Mouse (Mus musculus) midbrain, embryonic 11.5 days (tissue): ENCODE measurements at regions not wholly inside any gene's neighbourhood (a gene's known extent, or its start where the extent isn't known, plus 50 kb on each side); places are given as distances from the start of the nearest gene placed in this dataset.

Experiments used
- ATAC-seq: fragments of 200-750 bp; cut with Nextera tagmentation; 2 replicates; pipeline ENCODE4 v1.8.0; 2017; ENCODE audit warnings: moderate TSS enrichment, moderate library complexity; ENCODE audit not compliant: low FRiP score
- DNase-seq: peaks from one replicate; pipeline ENCODE4 v3.0.0; 2015; ENCODE audit warnings: low spot score; ENCODE audit errors: missing footprints
- H3K27ac ChIP-seq: fragments of 300-500 bp; sonication (generic); 2 replicates; pipeline ENCODE4 v1.5.1; 2014; ENCODE audit warnings: low read depth, low read length
- H3K27me3 ChIP-seq: fragments of 300-500 bp; sonication (generic); 2 replicates; pipeline ENCODE4 v1.6.1; 2014; ENCODE audit warnings: mild to moderate bottlenecking, low read length, moderate library complexity, mixed read lengths; ENCODE audit not compliant: control insufficient read depth, insufficient read depth
- H3K36me3 ChIP-seq: fragments of 300-500 bp; sonication (generic); 2 replicates; pipeline ENCODE4 v1.6.1; 2014; ENCODE audit warnings: mild to moderate bottlenecking, low read length, moderate library complexity, mixed read lengths; ENCODE audit not compliant: control insufficient read depth, insufficient read depth
- H3K4me1 ChIP-seq: fragments of 300-500 bp; sonication (generic); 2 replicates; pipeline ENCODE4 v1.6.1; 2014; ENCODE audit warnings: low read length; ENCODE audit not compliant: control insufficient read depth, insufficient read depth
- H3K4me2 ChIP-seq: fragments of 300-500 bp; sonication (generic); 2 replicates; pipeline ENCODE4 v1.6.1; 2014; ENCODE audit warnings: mild to moderate bottlenecking, moderate library complexity
- H3K4me3 ChIP-seq: fragments of 300-500 bp; sonication (generic); 2 replicates; pipeline ENCODE4 v1.5.1; 2014; ENCODE audit warnings: low read depth, low read length
- H3K9ac ChIP-seq: fragments of 300-500 bp; sonication (generic); 2 replicates; pipeline ENCODE4 v1.6.1; 2014; ENCODE audit warnings: low read length
- H3K9me3 ChIP-seq: fragments of 300-500 bp; sonication (generic); 2 replicates; pipeline ENCODE4 v1.6.1; 2016; ENCODE audit warnings: low read length; ENCODE audit not compliant: control insufficient read depth
- WGBS: fragments of 180-500 bp; shearing (Covaris S2); extraction: QIAGEN DNeasy Blood & Tissue Kit; methylation state at CpG from one replicate; pipeline ENCODE4 v1.1.7; 2014; 5-methylcytosine and 5-hydroxymethylcytosine counted together

DNA sequence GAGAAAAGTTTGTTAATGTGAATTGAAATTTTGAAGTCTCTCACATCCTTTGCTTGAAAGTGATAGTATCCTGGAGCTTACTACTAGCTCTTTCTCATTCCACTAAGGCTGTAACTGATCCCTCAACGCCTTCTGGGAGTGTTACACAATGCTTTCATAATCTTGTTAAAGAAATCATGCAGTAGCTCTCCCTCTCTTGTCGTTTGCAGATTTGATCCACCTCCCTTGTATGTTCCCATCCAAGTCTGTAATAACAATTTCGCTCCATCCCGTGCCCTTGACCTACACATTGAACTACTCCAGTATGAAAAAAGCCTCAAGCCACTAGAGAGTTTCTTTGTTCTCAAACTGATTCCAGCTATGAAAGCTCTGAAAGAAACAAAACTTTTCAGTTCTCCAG, 63.9 kb upstream of the Fibin start:
- no peaks in the 10 kb centered on the region for H3K9me3 ChIP-seq
- ATAC-seq (no peak), DNase-seq (no peak)
- H3K27me3 ChIP-seq: no peaks in the 10 kb centered on the region
- H3K9ac ChIP-seq: no peak overlapping the region
- H3K36me3 ChIP-seq: no peaks in the 10 kb centered on the region
- no peak overlapping the region for H3K4me3 ChIP-seq
- H3K4me1 ChIP-seq: no peaks in the 10 kb centered on the region
- H3K4me2 ChIP-seq: no peak overlapping the region
- H3K27ac ChIP-seq: no peak overlapping the region
- 63% methylated on average over 4 of the region's 4 CpGs for WGBS

DNA sequence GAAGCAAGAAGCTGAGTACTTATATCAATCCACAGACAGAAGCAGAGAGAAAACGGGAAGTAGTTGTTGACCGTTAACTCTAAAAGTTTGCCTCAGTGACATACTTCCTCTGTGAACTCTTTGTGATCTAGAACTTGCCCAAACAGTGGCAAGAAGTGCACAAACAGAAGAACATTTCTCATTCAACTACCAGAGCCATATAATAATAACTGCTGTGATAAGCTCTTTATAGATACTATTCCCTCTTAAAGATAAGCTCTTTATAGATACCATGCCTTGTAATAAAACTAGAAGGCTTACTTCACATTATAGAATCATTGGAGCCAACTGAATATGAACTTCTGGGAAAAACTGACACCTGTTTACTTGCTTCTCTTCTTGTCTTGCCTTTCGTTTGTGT, 89.7 kb upstream of the Fibin start:
- Histone ChIP-seq H3K4me1 (no peaks in the 10 kb centered on the region), H3K9me3 (no peaks in the 10 kb centered on the region), H3K27ac (no peak overlapping the region), H3K4me3 (no peak overlapping the region), H3K36me3 (no peaks in the 10 kb centered on the region), H3K9ac (no peak overlapping the region), H3K27me3 (no peaks in the 10 kb centered on the region), H3K4me2 (no peak overlapping the region)
- no peak for DNase-seq
- ATAC-seq: no peak
- WGBS: 85% methylated on average over 3 of the region's 3 CpGs

DNA sequence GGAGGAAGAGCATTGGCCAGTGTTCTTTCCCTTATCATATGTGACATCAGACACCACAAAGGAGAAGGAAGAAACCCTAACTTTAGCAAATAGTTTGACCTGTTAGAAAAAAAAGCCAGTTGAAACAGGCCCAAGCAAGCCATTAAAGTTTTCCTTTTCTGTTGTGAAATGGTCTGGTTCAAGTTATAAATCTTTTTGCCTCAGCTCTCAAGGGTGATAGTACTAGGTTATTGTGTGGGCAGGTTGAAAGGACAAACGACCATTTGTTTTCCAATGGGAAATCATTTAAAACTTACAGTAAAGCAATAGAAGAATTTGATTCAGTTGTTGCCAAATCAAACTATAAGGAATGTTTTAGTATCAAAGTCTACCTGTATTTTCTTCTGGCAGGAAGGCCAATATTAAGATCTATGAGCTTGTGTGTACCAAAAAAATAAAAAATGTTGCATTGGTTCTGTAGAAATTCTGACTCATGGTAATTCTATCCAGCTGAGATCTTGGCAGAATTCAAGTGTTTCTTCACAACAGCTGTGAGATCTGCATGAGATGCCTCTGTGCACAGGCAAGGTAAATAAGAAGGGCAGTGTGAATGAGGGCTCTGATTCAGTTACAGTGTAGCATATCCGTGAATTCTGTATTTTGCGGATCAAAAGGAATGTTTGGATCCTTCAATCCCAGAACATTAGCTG, 109.5 kb upstream of the Fibin start:
- Histone ChIP-seq H3K4me1 (no peaks in the 10 kb centered on the region), H3K4me2 (no peak overlapping the region), H3K36me3 (no peaks in the 10 kb centered on the region), H3K27ac (no peak overlapping the region), H3K9me3 (no peaks in the 10 kb centered on the region), H3K9ac (no peak overlapping the region), H3K4me3 (no peak overlapping the region), H3K27me3 (no peaks in the 10 kb centered on the region)
- ATAC-seq (no peak), DNase-seq (no peak)
- 88% methylated on average over 3 of the region's 3 CpGs for WGBS

DNA sequence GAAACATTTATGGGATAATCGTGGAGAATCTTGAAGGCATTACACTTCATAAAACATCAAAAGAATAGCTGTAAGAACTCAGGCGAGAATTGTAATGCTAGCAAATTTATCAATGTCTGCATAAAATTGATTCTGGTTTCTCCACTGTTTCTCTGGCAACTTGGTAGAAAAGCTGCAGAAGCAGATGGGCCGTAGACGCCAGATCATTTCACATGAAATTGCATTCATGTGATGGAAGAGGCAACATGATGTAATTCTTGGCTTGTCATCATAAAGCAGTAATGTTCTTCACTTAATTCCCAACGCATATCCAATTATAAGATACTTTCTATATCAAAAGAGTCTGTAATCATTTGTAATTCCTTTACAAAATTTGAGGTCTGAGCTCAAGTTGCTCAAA, 113.6 kb upstream of the Fibin start:
- H3K36me3 ChIP-seq: no peaks in the 10 kb centered on the region
- no peak for DNase-seq
- H3K27me3 ChIP-seq: no peaks in the 10 kb centered on the region
- H3K9me3 ChIP-seq: no peaks in the 10 kb centered on the region
- H3K27ac ChIP-seq: no peak overlapping the region
- no peaks in the 10 kb centered on the region for H3K4me1 ChIP-seq
- no peak overlapping the region for H3K4me3 ChIP-seq
- no peak for ATAC-seq
- WGBS: 88% methylated on average over 5 of the region's 5 CpGs
- H3K9ac ChIP-seq: no peak overlapping the region
- no peak overlapping the region for H3K4me2 ChIP-seq

DNA sequence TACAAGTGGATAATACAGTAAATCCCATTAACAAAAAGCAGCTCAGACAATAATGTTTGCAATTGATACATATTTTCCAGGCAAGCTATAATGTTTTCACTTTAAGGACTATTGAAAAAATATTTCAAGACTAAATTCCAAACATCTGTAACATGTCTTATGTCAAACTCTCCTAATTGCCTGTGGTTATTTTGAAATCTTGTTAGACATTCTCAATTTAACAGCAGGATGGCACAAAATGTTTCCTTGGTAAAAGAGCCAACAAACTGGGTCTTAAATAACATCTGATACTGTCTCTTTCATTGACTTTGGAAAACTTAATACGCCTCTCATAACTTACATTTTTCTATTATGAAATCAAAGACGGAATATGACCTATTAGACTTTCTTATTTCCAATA, 115.8 kb upstream of the Slc5a12 start:
- 91% methylated on average over 2 of the region's 2 CpGs for WGBS
- Histone ChIP-seq H3K4me1 (no peaks in the 10 kb centered on the region), H3K27me3 (no peaks in the 10 kb centered on the region), H3K4me3 (no peak overlapping the region), H3K9ac (no peak overlapping the region), H3K27ac (no peak overlapping the region), H3K36me3 (no peaks in the 10 kb centered on the region), H3K9me3 (no peaks in the 10 kb centered on the region), H3K4me2 (no peak overlapping the region)
- DNase-seq: no peak
- ATAC-seq: no peak

DNA sequence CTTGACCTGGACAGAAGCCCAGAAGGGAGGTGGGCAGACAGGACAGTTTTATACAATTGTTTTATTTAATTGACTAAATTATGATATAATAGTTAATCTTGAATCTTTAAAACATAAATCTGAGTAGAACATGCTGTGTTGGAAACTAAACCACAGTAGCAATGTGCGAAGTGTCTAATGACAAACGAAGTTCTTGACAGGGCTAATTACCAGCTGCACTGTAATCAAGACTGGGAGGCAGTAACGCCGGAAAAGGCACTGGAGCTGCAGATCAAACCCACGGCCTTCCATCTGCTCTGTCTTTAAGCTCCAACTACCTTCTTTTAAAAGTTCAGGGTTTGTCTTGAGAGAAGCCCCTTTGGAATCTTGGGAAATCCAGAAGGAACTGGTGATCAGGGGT, 110.9 kb upstream of the Slc5a12 start:
- no peaks in the 10 kb centered on the region for H3K36me3 ChIP-seq
- H3K4me2 ChIP-seq: no peak overlapping the region
- H3K9ac ChIP-seq: no peak overlapping the region
- no peaks in the 10 kb centered on the region for H3K27me3 ChIP-seq
- H3K27ac ChIP-seq: no peak overlapping the region
- H3K4me3 ChIP-seq: no peak overlapping the region
- ATAC-seq (no peak), DNase-seq (no peak)
- peaks cover 5% of the 10 kb centered on the region for H3K4me1 ChIP-seq
- H3K9me3 ChIP-seq: no peaks in the 10 kb centered on the region
- 85% methylated on average over 5 of the region's 5 CpGs for WGBS

DNA sequence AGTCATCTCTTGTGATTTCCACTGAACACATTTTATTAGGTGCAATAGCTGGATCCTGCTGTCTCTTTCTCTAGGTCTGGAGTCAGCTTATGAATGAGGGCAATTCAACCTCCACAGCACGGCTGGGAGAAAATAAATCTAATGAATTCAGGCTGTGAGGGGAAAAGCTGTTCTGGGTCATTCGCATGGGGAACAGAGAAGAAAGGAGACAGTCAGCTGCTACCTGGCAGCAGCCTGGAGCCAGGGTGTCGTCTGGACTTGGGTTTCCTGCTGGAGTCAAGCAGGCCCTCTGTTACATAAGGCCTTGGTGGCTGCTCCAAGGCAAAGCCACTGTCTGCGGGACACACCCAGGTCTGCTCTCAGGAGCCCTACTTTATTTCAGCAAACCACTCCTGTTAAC, 110.4 kb upstream of the Slc5a12 start:
- DNase-seq (no peak), ATAC-seq (peak; percentile 38; the same call in 1 of the 2 replicates)
- no peak overlapping the region for H3K4me3 ChIP-seq
- no peaks in the 10 kb centered on the region for H3K36me3 ChIP-seq
- H3K27me3 ChIP-seq: no peaks in the 10 kb centered on the region
- WGBS: 48% methylated on average over 4 of the region's 4 CpGs
- H3K9ac ChIP-seq: no peak overlapping the region
- no peaks in the 10 kb centered on the region for H3K9me3 ChIP-seq
- H3K4me2 ChIP-seq: no peak overlapping the region
- no peak overlapping the region for H3K27ac ChIP-seq
- peaks cover 5% of the 10 kb centered on the region for H3K4me1 ChIP-seq

DNA sequence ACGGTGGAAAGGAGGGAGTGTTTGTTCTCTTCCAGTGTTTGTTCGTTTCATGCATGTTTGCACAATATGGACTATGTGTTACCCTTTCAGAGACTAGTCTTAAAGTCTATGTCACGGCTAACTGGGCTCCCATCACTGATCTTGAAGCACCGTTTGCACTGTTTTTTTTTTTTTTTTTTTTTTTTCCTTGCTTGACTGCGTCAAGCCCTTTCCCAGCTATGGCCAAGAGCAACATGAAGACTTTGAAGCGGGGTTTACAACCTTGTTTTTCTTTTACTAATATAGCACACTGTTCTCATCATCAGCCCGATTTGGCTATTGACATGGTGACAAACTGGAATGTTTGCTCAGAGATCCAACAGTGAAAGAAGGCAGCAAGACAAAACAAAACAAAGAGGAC, 109.1 kb upstream of the Slc5a12 start:
- no peaks in the 10 kb centered on the region for H3K9me3 ChIP-seq
- DNase-seq: no peak
- no peak overlapping the region for H3K4me2 ChIP-seq
- no peaks in the 10 kb centered on the region for H3K27me3 ChIP-seq
- ATAC-seq: no peak
- H3K9ac ChIP-seq: no peak overlapping the region
- H3K4me3 ChIP-seq: no peak overlapping the region
- H3K4me1 ChIP-seq: peaks cover 5% of the 10 kb centered on the region
- 77% methylated on average over 7 of the region's 7 CpGs for WGBS
- H3K36me3 ChIP-seq: no peaks in the 10 kb centered on the region
- H3K27ac ChIP-seq: no peak overlapping the region

DNA sequence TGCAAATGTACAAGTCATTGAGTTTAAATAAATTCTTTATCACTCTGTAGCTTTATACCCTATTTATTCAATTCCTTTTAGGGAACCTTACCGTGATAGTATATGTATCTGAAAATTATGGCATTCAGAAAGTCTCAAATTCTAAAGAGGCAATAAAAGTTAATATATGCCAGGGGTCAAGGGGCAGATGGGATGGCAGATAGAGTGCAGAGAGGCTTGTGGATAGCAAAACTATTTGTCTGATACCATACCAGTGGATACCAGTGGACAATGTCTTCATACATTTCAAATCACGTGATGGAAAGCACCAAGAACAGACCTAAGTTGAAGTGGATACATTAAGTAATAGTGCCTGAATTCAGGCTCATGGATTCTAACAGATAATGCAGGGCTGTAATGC, 95.3 kb upstream of the Slc5a12 start:
- no peaks in the 10 kb centered on the region for H3K9me3 ChIP-seq
- ATAC-seq (no peak), DNase-seq (no peak)
- H3K4me2 ChIP-seq: no peak overlapping the region
- no peak overlapping the region for H3K9ac ChIP-seq
- no peaks in the 10 kb centered on the region for H3K27me3 ChIP-seq
- no peak overlapping the region for H3K4me3 ChIP-seq
- H3K36me3 ChIP-seq: no peaks in the 10 kb centered on the region
- H3K4me1 ChIP-seq: no peaks in the 10 kb centered on the region
- no peak overlapping the region for H3K27ac ChIP-seq
- WGBS: 78% methylated on average over 2 of the region's 2 CpGs
